Mouse (Mus musculus) activated CD4-positive, CD25-positive, alpha-beta regulatory T cell, adult 4 months (primary cell): ENCODE results near the gene Orai2. TPM values are rescaled to one million over a fixed set of nuclear protein-coding genes. Genes with fewer than 3 reads are reported as not detected.
"Not testable (repeated sequence)": the region's sequence is repeated elsewhere in the genome, so short reads cannot be mapped to it uniquely, and the experiment has no call there.

ENCODE experiments used
- ATAC-seq: one replicate; pipeline ENCODE4 v1.8.0; 2017
- polyA plus RNA-seq, 2 experiments: library from polyadenylated mRNA; unstranded; fragments of 100-300 nt; shearing (Covaris generic); gene quantifications; one replicate each; pipeline ENCODE4 v1.2.1; 2017

Gene Orai2
- polyA plus RNA-seq: 10 to 100 TPM; 62.2 to 74.1 TPM

DNA sequence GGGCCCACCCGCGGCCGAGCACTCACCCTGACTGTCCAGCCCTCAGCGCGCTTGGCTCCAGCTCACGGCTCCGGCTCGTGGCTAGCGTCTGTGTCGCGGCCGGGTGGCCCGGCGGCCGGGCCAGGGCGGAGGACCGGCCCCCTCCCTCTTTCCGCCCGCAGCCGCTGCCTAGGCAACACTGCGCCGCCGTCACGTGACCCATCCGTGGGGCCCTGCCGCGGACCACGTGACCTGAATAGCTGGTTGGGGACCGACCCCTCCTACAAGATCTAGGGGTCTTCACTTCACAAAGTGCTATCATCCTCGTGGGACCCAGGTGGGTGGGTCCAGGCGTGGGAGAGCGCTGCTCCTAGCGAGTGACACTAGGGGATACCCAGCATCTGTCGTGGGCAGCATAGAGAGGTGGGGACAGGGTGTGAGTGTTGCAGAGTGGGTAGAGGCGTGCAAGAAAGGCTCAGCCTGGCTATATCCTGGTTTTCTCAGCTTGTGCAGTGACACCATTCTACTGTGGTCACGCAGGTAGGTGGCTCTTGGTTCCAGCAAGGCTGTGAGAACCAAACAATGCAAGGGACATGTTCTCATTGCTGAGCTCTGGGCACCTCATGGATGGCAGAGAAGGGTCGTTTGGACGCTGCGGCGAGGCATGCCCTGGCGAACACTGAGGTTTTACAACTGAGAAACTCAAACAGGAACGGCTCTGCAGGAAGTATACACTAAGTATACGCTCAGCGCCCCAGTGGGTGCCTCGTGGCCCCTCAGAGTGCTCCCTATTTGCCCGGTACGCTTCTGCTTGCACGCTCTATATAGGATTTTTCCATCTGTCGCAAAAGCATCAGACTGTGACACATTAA, at the start of gene Orai2:
TSS of gene Orai2 (minus strand) at position 202 of the 851 bp plus-strand sequence.
- ATAC-seq: peak; percentile 68

DNA sequence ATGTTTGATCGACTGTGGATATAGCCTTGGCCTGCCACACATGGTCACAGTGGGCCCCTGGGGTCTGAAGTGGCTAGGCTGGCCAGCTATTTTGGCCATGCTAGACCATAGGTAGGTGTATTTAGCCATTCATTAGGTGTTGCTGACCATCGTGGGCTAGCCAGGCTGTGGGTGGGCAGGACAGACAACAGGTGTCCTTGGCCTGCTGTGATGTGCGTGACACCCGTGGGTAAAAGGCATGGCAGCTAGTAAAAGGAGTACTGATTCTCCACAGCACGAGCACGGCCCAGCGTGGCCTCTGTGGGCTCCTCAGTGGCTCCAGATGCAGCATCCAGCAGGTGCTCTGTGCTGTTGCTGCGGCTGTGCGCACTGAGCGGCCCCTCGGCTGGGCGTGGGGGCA, 48.1 kb upstream of the Orai2 start:
- ATAC-seq: no peak

DNA sequence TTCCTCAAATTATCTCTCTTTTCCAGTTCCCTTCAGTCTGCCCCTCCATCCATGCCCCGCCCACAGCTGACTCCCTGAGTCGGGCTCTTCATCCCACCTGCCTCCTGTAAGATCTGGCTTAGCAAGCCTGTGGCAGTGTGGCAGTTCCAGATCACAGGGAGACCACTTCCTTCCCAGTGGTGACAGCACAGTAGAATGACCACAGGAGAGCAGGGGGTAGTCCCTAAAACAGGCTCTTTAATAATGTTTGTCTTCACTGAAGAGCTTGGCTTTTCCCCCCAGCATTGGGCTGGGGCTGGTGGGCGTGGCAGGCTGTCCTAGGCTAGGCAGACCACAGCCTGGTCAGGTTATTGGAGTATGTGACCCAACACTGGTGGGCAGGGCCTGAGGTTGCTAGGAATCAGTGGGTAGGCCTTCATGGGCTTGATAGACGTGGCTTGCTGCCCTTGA, 47.4 kb upstream of the Orai2 start:
- ATAC-seq: no peak

GRCm38 (mm10) chr5:136217004-136217665, 46.6 kb upstream of the Orai2 start:
- no peak for ATAC-seq

- ATAC-seq: no peak
Measured at GRCm38 (mm10) chr5:136215958-136216357, 45.4 kb upstream of the Orai2 start.

GRCm38 (mm10) chr5:136215211-136215610, 44.7 kb upstream of the Orai2 start:
- no peak for ATAC-seq

DNA sequence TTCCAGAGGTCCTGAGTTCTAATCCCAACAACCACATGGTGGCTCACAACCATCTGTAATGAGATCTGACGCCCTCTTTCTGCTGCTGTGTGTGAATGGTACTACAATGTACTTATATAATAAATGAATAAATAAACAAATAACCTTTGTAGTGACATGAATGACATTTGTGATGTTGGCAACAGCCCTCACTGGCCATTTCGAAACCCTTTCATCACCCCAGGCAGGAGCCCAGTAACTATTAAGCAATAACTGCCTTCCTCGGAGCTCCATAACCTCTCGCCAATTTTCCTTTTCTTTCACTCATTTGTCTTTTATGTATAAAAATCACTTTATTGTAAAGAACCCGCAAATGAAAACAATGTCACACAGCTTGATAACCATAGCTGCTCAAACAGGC, 43.2 kb upstream of the Orai2 start:
- no peak for ATAC-seq

GRCm38 (mm10) chr5:136212716-136213115, 42.2 kb upstream of the Orai2 start:
- ATAC-seq: no peak

DNA sequence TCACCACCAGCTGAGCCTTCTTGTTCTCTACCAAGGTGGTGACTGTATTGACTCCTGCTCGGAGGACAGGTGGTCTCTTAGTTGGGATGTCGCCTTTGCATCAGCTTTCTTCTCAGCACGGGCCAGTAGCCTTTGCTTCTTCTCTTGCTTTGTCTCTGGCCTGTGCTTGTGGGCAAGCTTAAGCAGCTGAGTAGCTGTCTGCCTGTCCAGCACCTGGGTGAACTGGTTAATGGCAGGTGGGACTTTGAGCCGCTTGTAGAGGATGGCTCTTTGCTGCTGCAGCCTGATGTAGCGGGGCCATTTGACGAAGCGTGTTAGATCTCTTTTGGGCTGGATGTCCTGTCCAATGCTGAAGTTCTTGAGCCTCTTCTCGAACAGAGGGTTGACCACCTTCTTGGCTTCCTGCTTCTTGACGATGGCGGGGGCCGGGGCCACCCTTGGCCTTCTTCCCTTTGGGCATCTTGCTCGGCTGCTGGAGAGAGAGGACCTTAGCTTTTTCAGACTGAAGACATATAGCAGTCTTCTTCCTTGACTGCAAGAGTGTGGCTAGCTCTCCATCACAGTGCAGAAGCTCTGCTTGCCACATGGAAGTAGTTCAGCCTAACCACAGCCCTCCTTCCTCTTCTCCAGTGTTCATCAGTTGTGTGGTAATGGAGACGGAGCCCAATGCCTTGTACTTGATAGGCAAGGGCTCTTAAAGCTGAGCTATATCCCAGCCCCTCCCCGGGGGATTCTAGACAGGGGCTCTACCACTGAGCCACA, 41.0 kb upstream of the Orai2 start:
- not testable (repeated sequence) for ATAC-seq

DNA sequence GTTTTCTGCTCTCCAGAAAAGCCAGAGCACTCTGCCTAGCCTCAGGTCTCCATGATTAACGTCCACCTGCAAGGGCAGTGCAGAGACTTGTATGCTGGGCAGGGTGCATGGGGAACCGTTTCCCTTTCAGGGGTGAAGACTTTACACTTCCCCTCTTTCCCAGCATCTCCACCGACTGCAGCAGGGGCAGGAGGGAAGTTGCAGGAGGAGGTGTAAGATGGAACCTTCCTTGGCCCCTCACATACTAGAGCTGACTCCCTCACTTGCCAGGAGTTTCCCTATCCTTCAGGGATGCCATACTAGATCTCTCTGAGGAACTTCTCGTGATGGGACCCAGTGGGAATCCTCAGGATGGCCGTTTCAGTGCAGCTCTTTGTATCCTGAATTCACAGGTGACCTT, 40.0 kb upstream of the Orai2 start:
- no peak for ATAC-seq

- ATAC-seq: no peak
Measured at GRCm38 (mm10) chr5:136201832-136202231, 31.3 kb upstream of the Orai2 start.

- ATAC-seq: no peak
Measured at GRCm38 (mm10) chr5:136199526-136199925, 29.0 kb upstream of the Orai2 start.

GRCm38 (mm10) chr5:136198474-136199391, 28.2 kb upstream of the Orai2 start, which contains the start of gene Prkrip1:
Gene Prkrip1, minus strand, starts transcription at chr5:136198963.
- ATAC-seq: peak; percentile 97

GRCm38 (mm10) chr5:136191870-136192269, 21.4 kb upstream of the Orai2 start:
- no peak for ATAC-seq

- peak; percentile 93 for ATAC-seq
Measured at GRCm38 (mm10) chr5:136186723-136187122, 16.2 kb upstream of the Orai2 start.

- no peak for ATAC-seq
Measured at GRCm38 (mm10) chr5:136183766-136184165, 13.3 kb upstream of the Orai2 start.

GRCm38 (mm10) chr5:136182830-136183229, 12.3 kb upstream of the Orai2 start:
- no peak for ATAC-seq

GRCm38 (mm10) chr5:136182049-136182448, 11.5 kb upstream of the Orai2 start:
- no peak for ATAC-seq

DNA sequence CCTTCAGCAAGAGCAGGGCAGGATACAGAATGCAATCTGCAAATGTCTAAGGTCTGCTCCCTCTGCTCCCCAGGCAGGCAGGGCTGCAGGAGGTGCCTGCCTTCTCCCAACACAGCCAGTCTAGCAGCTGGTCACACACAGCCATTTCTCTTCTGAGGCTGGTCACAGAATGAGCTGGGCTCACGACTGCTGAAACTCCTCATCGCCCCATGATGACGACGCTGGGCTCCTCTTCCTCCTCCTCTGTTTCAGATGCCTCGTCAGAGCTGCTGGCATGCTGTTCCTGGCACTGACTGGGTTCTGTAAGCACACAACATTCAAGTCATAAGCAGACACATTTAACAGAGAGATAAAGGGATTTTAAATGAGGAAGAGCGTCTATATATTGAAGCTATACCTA, 10.7 kb upstream of the Orai2 start:
- no peak for ATAC-seq

- no peak for ATAC-seq
Measured at GRCm38 (mm10) chr5:136179594-136179993, 9.1 kb upstream of the Orai2 start.

DNA sequence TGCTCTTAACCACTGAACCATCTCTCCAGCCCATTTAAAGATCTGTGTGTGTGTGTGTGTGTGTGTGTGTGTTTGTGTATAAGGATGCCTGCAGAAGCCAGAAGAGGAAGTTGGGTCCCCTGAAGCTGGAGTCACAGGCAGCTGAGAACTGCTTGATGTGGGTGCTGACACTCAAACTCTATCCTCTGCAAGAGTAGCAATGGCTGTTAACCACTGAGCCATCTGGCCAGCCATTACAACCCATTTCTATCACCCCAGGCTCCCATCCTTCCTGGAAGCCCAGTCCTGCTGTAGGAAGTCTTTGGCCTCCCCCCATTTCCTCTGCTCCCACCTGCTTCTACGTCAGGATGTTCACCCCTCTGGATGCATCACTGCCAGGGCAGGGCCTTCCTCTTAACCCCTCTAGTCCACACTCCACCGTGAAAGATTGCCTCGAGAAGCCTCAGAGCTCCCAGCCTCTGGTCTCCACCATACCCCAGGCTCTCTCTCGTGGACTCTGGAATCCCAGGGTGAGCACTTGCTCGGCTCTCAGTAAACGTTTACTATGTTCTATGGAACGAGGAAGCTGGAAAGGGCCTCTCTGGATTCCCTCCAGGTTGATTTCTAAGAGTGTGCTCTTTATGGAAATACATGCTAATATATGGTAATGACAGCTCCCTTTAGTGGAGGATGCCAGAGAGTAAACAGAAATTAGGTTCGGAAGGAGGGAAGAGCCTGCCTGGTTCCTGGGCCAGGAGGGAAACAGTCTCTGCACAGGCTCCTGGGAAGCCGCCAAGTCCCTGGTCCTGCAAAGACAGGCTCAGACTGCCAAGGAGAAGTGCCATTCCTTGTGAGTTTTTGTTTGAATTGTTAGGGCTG, 3.3 kb upstream of the Orai2 start:
- no peak for ATAC-seq
